Mouse (Mus musculus) midbrain, embryonic 11.5 days (tissue): ENCODE data around the gene Itga9. TPM values are rescaled to one million over a fixed set of nuclear protein-coding genes. Genes with fewer than 3 reads are reported as not detected.

ENCODE experiments used
- ATAC-seq: fragments of 200-750 bp; cut with Nextera tagmentation; 2 replicates; pipeline ENCODE4 v1.8.0; 2017; ENCODE audit warnings: moderate TSS enrichment, moderate library complexity; ENCODE audit not compliant: low FRiP score
- DNase-seq: peaks from one replicate; pipeline ENCODE4 v3.0.0; 2015; ENCODE audit warnings: low spot score; ENCODE audit errors: missing footprints
- H3K27ac ChIP-seq: fragments of 300-500 bp; sonication (generic); 2 replicates; pipeline ENCODE4 v1.5.1; 2014; ENCODE audit warnings: low read depth, low read length
- H3K27me3 ChIP-seq: fragments of 300-500 bp; sonication (generic); 2 replicates; pipeline ENCODE4 v1.6.1; 2014; ENCODE audit warnings: mild to moderate bottlenecking, low read length, moderate library complexity, mixed read lengths; ENCODE audit not compliant: control insufficient read depth, insufficient read depth
- H3K36me3 ChIP-seq: fragments of 300-500 bp; sonication (generic); 2 replicates; pipeline ENCODE4 v1.6.1; 2014; ENCODE audit warnings: mild to moderate bottlenecking, low read length, moderate library complexity, mixed read lengths; ENCODE audit not compliant: control insufficient read depth, insufficient read depth
- H3K4me1 ChIP-seq: fragments of 300-500 bp; sonication (generic); 2 replicates; pipeline ENCODE4 v1.6.1; 2014; ENCODE audit warnings: low read length; ENCODE audit not compliant: control insufficient read depth, insufficient read depth
- H3K4me2 ChIP-seq: fragments of 300-500 bp; sonication (generic); 2 replicates; pipeline ENCODE4 v1.6.1; 2014; ENCODE audit warnings: mild to moderate bottlenecking, moderate library complexity
- H3K4me3 ChIP-seq: fragments of 300-500 bp; sonication (generic); 2 replicates; pipeline ENCODE4 v1.5.1; 2014; ENCODE audit warnings: low read depth, low read length
- H3K9ac ChIP-seq: fragments of 300-500 bp; sonication (generic); 2 replicates; pipeline ENCODE4 v1.6.1; 2014; ENCODE audit warnings: low read length
- H3K9me3 ChIP-seq: fragments of 300-500 bp; sonication (generic); 2 replicates; pipeline ENCODE4 v1.6.1; 2016; ENCODE audit warnings: low read length; ENCODE audit not compliant: control insufficient read depth
- WGBS: fragments of 180-500 bp; shearing (Covaris S2); extraction: QIAGEN DNeasy Blood & Tissue Kit; methylation state at CpG from one replicate; pipeline ENCODE4 v1.1.7; 2014; 5-methylcytosine and 5-hydroxymethylcytosine counted together
- polyA plus RNA-seq: library from polyadenylated mRNA; unstranded; fragments of >200 nt; fragmentation: Nextera tagmentation; extraction: Ambion mirVana; gene quantifications from 2 replicates; pipeline ENCODE4 v1.2.1, GENCODE M21; 2014

Gene Itga9
- polyA plus RNA-seq, 1 experiment from 2014 or later, result 4.0 TPM

- no peak overlapping the region for H3K4me3 ChIP-seq
- ATAC-seq (no peak), DNase-seq (no peak)
- no peak overlapping the region for H3K4me2 ChIP-seq
- no peak overlapping the region for H3K9ac ChIP-seq
- WGBS, result 91% methylated on average over 2 of the region's 2 CpGs
- no peaks in the 10 kb centered on the region for H3K27me3 ChIP-seq
- peaks cover 4% of the 10 kb centered on the region for H3K4me1 ChIP-seq
- no peaks in the 10 kb centered on the region for H3K36me3 ChIP-seq
- H3K27ac ChIP-seq, result no peak overlapping the region
- H3K9me3 ChIP-seq, result no peaks in the 10 kb centered on the region
These were observed 216.1 kb downstream of the Itga9 start for GRCm38 (mm10) chr9:118822581-118822980.

- WGBS, result 78% methylated on average over 11 of the region's 11 CpGs
- Histone ChIP-seq H3K27ac (no peak overlapping the region), H3K4me1 (no peaks in the 10 kb centered on the region), H3K4me2 (no peak overlapping the region), H3K9me3 (no peaks in the 10 kb centered on the region), H3K27me3 (no peaks in the 10 kb centered on the region), H3K36me3 (no peaks in the 10 kb centered on the region), H3K9ac (no peak overlapping the region), H3K4me3 (no peak overlapping the region)
- DNase-seq (no peak), ATAC-seq (no peak)
These were observed 224.6 kb downstream of the Itga9 start for GRCm38 (mm10) chr9:118831080-118831479.

DNA sequence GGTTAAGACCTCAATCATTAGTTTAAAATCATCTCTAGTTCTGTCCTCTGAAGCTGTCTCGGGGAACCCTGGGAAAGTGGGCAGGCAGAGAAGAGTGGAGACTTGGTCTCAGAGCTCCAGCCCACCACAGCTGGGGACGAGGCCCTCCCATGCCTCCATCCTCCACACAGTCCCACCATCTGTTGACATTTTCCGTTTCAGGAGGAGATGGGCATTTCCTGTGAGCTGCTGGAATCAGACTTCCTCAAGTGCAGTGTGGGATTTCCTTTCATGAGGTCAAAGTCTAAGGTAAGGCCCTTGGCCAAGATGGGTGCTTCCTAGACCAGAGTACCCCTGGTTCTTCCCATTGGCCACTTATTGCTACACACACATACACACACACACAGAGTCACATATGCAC is 226.0 kb downstream of the Itga9 start:
- Histone ChIP-seq H3K36me3 (no peaks in the 10 kb centered on the region), H3K4me1 (no peaks in the 10 kb centered on the region), H3K4me2 (no peak overlapping the region), H3K27ac (no peak overlapping the region), H3K27me3 (no peaks in the 10 kb centered on the region), H3K9me3 (no peaks in the 10 kb centered on the region), H3K9ac (no peak overlapping the region), H3K4me3 (no peak overlapping the region)
- WGBS, result 77% methylated on average over 3 of the region's 3 CpGs
- no peak for ATAC-seq
- no peak for DNase-seq

GRCm38 (mm10) chr9:118833413-118833812 is 226.9 kb downstream of the Itga9 start:
- Histone ChIP-seq H3K27me3 (no peaks in the 10 kb centered on the region), H3K4me3 (no peak overlapping the region), H3K4me1 (no peaks in the 10 kb centered on the region), H3K36me3 (no peaks in the 10 kb centered on the region), H3K27ac (no peak overlapping the region), H3K9ac (no peak overlapping the region), H3K9me3 (no peaks in the 10 kb centered on the region), H3K4me2 (no peak overlapping the region)
- 77% methylated on average over 8 of the region's 8 CpGs for WGBS
- ATAC-seq (no peak), DNase-seq (no peak)

DNA sequence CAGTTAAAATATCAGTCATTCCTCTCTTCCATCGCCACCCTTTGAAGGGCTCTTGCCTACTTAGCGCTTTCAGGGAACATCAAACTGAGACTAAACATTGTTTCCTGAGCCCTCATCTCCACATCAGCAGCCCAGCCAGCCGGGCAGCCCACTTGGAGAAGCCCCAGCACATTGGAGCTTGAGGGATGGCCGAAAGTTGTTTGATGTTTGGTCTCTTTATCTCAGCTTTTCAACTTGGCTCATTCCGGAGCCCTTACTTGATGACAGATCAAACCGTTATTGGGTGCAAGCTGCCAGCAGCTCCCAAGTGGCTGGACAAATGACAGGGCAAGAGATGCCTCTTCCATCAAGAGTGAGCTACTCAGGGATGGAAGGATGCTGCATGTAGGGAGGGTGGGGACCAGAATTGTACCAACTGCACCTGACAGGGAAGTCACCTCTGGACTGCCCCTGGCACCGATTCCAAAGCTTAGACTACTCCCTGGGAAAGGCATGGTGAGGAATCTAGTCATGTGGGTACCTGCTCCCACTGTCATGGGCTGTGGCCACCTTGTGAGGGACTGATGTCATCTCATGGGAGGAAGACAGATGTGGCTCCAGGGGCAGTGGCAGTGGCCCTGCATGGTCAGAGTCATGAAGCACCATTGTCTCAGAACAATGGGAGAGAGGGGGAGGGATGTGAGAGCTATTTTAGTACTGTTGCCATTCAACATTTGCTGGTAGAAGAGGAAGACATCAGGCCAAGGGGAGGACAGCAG is 232.6 kb downstream of the Itga9 start:
- Histone ChIP-seq H3K27me3 (no peaks in the 10 kb centered on the region), H3K36me3 (no peaks in the 10 kb centered on the region), H3K4me3 (no peak overlapping the region), H3K4me1 (no peaks in the 10 kb centered on the region), H3K9me3 (no peaks in the 10 kb centered on the region), H3K4me2 (no peak overlapping the region), H3K27ac (no peak overlapping the region), H3K9ac (no peak overlapping the region)
- ATAC-seq, result no peak
- no peak for DNase-seq
- 84% methylated on average over 7 of the region's 7 CpGs for WGBS

DNA sequence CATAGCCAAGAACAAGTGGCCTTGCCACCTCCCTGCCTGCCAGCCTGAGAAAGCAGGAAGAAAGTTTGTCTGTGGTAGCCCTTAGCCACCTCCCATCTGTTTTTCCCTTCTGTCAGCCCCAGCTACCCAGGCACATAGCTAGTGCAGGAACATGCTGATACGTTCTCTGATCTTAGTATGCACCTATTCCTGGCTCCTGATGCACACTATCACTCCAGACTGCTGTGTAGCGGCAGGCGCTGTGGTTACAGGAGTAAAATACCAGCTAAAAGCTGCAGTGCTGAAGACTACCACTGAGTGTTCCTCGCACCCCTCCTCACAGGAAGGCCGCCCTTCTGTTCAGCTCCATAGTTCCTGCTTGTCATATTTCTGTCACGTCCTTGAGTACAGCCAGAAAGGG is 234.8 kb downstream of the Itga9 start:
- Histone ChIP-seq H3K9ac (no peak overlapping the region), H3K4me1 (no peaks in the 10 kb centered on the region), H3K27me3 (no peaks in the 10 kb centered on the region), H3K4me2 (no peak overlapping the region), H3K36me3 (no peaks in the 10 kb centered on the region), H3K27ac (no peak overlapping the region), H3K9me3 (no peaks in the 10 kb centered on the region), H3K4me3 (no peak overlapping the region)
- ATAC-seq (no peak), DNase-seq (no peak)
- 93% methylated on average over 6 of the region's 6 CpGs for WGBS

GRCm38 (mm10) chr9:118841907-118842432 is 235.5 kb downstream of the Itga9 start:
- H3K4me3 ChIP-seq, result no peak overlapping the region
- no peaks in the 10 kb centered on the region for H3K9me3 ChIP-seq
- no peak overlapping the region for H3K4me2 ChIP-seq
- DNase-seq (no peak), ATAC-seq (no peak)
- no peaks in the 10 kb centered on the region for H3K4me1 ChIP-seq
- H3K27me3 ChIP-seq, result no peaks in the 10 kb centered on the region
- 85% methylated on average over 7 of the region's 7 CpGs for WGBS
- H3K27ac ChIP-seq, result no peak overlapping the region
- no peaks in the 10 kb centered on the region for H3K36me3 ChIP-seq
- H3K9ac ChIP-seq, result no peak overlapping the region

DNA sequence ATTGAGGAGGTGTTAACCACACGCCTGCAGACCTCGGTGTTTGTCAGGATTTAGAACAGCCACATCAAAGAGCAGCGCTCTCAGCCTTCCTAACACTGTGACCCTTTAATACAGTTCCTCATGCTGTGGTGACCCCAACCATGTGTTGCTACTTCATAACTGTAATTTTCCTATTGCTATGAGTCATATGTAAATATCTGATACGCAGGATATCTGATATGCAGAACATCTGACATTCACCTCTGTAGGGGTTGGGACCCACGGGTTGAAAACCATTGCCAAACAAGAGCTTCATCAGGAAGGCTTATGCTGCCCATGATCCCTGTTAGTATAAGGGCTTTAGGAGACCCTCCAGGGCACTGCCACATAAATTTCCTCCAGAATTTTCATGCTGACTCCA is 237.2 kb downstream of the Itga9 start:
- Histone ChIP-seq H3K9me3 (no peaks in the 10 kb centered on the region), H3K9ac (no peak overlapping the region), H3K4me2 (no peak overlapping the region), H3K36me3 (no peaks in the 10 kb centered on the region), H3K27ac (no peak overlapping the region), H3K4me1 (no peaks in the 10 kb centered on the region), H3K27me3 (no peaks in the 10 kb centered on the region), H3K4me3 (no peak overlapping the region)
- ATAC-seq (no peak), DNase-seq (no peak)
- WGBS, result 88% methylated on average over 5 of the region's 5 CpGs

- H3K36me3 ChIP-seq, result no peaks in the 10 kb centered on the region
- H3K4me1 ChIP-seq, result no peaks in the 10 kb centered on the region
- H3K9ac ChIP-seq, result no peak overlapping the region
- WGBS, result 75% methylated on average over 5 of the region's 5 CpGs
- ATAC-seq (no peak), DNase-seq (no peak)
- H3K4me2 ChIP-seq, result no peak overlapping the region
- H3K4me3 ChIP-seq, result no peak overlapping the region
- H3K9me3 ChIP-seq, result no peaks in the 10 kb centered on the region
- no peaks in the 10 kb centered on the region for H3K27me3 ChIP-seq
- no peak overlapping the region for H3K27ac ChIP-seq
These were observed 238.5 kb downstream of the Itga9 start for GRCm38 (mm10) chr9:118845003-118845402.
